Mouse (Mus musculus) lung, adult 2 months (tissue): ENCODE data around the gene Prkar2b.

Source experiments
- CTCF ChIP-seq: fragments of 200-500 bp; IDR thresholded peaks from 2 replicates; pipeline ENCODE4 v1.5.1; 2011; ENCODE audit warnings: mild to moderate bottlenecking, low read length, control low read depth; ENCODE audit not compliant: insufficient read depth
- POLR2A ChIP-seq: fragments of 200-500 bp; IDR thresholded peaks from 2 replicates; pipeline ENCODE4 v1.6.1; 2011; ENCODE audit warnings: low read depth, mild to moderate bottlenecking, control low read depth, low read length, borderline replicate concordance; ENCODE audit errors: extremely low read depth

- TF ChIP-seq POLR2A (no peak), CTCF (no peak)
These were observed 94.7 kb downstream of the Prkar2b start for GRCm38 (mm10) chr12:31966405-31966804.
